Mouse (Mus musculus) brain, embryonic 14.5 days (tissue): ENCODE measurements around the gene Borcs8.

Source experiments
- CTCF ChIP-seq: fragments of 200-500 bp; IDR thresholded peaks from 2 replicates; pipeline ENCODE4 v1.5.1; 2012; ENCODE audit warnings: inconsistent platforms, mild to moderate bottlenecking, moderate library complexity, borderline replicate concordance; ENCODE audit not compliant: insufficient read depth, insufficient read length; ENCODE audit errors: extremely low read depth
- POLR2A ChIP-seq: fragments of 200-500 bp; IDR thresholded peaks from 2 replicates; pipeline ENCODE4 v1.6.1; 2012; ENCODE audit warnings: mild to moderate bottlenecking, inconsistent platforms, borderline replicate concordance; ENCODE audit not compliant: poor library complexity, insufficient read depth, insufficient read length, severe bottlenecking; ENCODE audit errors: extremely low read depth

GRCm38 (mm10) chr8:70194191-70194590, 54.9 kb downstream of the Borcs8 start:
- TF ChIP-seq CTCF (no peak), POLR2A (no peak)
